Mouse (Mus musculus): Measurements from ENCODE around the gene Pacs1.
"Not testable (repeated sequence)": the region's sequence is repeated elsewhere in the genome, so short reads cannot be mapped to it uniquely, and the experiment has no call there.

Pacs1 gene

GRCm38 (mm10) chr19:5097521-5098362, 175.2 kb downstream of the Pacs1 start:
- DNase-seq (ENCODE audit: low read depth, low spot score): no peak

GRCm38 (mm10) chr19:5095887-5096474, 176.9 kb downstream of the Pacs1 start:
- no peak for DNase-seq (ENCODE audit: low read depth, low spot score)

- no peak for DNase-seq (ENCODE audit: low read depth, low spot score)
These were observed 178.0 kb downstream of the Pacs1 start for GRCm38 (mm10) chr19:5094746-5095417.

- DNase-seq (ENCODE audit: low read depth, low spot score): no peak
These were observed 178.7 kb downstream of the Pacs1 start for GRCm38 (mm10) chr19:5094243-5094632.

GRCm38 (mm10) chr19:5093481-5094242, 179.3 kb downstream of the Pacs1 start:
- DNase-seq (ENCODE audit: low read depth, low spot score): no peak

GRCm38 (mm10) chr19:5092083-5092482, 180.8 kb downstream of the Pacs1 start:
- DNase-seq (ENCODE audit: low read depth, low spot score): no peak

- DNase-seq (ENCODE audit: low read depth, low spot score): no peak
These were observed 183.6 kb downstream of the Pacs1 start for GRCm38 (mm10) chr19:5089324-5089723.

GRCm38 (mm10) chr19:5087884-5088728, 184.8 kb downstream of the Pacs1 start, which contains the start of gene Yif1a:
Gene Yif1a (plus strand): TSS chr19:5088538.
- peak; percentile 99 for DNase-seq (ENCODE audit: low read depth, low spot score)

- not testable (repeated sequence) for DNase-seq (ENCODE audit: low read depth, low spot score)
These were observed 186.4 kb downstream of the Pacs1 start for GRCm38 (mm10) chr19:5086533-5086932.

GRCm38 (mm10) chr19:5085145-5085863, 187.6 kb downstream of the Pacs1 start, which contains the start of gene Tmem151a:
Gene Tmem151a (minus strand): TSS chr19:5085531.
- DNase-seq (ENCODE audit: low read depth, low spot score): no peak

- no peak for DNase-seq (ENCODE audit: low read depth, low spot score)
These were observed 188.1 kb downstream of the Pacs1 start for GRCm38 (mm10) chr19:5084834-5085144.

- DNase-seq (ENCODE audit: low read depth, low spot score): no peak
These were observed 188.7 kb downstream of the Pacs1 start for GRCm38 (mm10) chr19:5083961-5084833.
